Mouse (Mus musculus) hindlimb bud, embryonic 11.5 days (tissue): ENCODE measurements around the gene Vwf.

Source experiments
- DNase-seq: peaks from one replicate; pipeline ENCODE4 v3.0.0-alpha.2; 2012; ENCODE audit warnings: low read depth, low spot score; ENCODE audit errors: extremely low spot score

Gene Vwf

DNA sequence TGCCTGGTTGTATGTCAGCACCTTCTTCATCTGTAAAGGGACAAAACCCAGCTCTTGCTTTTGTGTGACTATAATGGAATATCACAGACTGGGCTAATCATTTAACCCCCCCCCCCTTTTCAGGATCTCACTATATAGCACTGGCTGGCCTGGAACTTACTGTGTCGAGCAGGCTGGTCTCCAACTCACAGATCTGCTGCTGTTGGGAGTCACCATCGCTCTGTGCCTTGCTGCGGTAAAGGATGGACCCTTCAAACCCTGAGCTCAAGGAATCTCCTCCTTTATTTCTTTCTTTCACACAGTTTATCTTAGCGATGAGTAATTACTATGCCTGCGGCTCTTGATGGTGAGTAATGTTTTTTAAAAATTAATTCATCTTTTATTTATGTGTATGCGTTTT, at the start of gene Vwf:
Gene Vwf (plus strand): TSS at position 301 of the 400 bp plus-strand sequence.
- DNase-seq, result no peak

DNA sequence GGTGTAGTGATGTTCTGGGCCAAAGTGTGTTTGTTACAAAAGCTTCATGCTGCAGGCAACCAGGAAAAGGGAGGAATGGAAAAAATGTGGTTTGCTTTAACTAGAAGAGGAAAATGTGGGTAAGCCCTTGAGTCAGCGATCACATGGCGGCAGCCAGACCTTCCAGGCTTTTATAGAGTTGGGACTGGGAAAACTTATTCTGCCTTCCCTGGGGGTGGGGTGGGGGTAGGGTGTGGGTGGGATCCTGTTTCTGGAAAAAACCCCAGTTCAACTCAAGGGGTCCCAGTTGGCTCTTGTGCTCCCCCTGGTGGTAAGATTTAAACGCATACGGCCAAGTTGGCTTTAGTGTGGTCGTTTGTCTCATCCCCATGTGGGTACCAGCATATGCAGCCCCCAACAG, 48.5 kb upstream of the Vwf start:
- peak; percentile 42 for DNase-seq

DNA sequence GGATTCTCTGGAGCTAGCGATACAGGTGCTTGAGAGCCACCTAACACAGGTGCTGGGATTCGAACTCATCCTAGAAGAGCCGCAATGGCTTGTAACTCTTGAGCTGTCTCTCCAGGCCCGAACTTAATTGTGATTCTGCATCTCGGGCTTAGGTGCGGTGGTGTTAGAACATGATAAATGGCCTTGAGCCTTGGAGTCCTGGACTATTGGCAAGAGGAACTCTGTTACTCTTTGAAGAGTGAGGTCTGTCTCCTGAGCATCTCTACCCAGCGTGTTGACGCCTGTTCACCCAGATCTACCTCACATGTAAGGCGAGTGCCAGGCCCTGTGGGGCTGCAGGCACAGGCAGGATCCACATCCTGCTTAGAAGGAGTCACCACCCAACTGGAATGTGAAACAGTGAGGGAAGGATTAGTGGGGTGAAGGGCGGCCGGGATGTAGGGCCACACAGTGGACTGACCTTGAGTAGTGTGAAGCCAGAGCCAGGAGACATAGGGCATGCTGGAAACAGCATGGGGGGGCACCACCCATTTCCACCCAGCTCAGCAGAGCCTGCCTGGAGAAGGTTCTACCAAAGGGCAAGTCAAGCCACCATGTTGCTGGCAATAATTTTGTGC, 43.3 kb upstream of the Vwf start:
- DNase-seq, result no peak

- DNase-seq, result no peak
Observed at GRCm38 (mm10) chr6:125504622-125505355, 41.8 kb upstream of the Vwf start.

- no peak for DNase-seq
Observed at GRCm38 (mm10) chr6:125506427-125506826, 40.1 kb upstream of the Vwf start.

- no peak for DNase-seq
Observed at GRCm38 (mm10) chr6:125509783-125510182, 36.8 kb upstream of the Vwf start.

GRCm38 (mm10) chr6:125510645-125511044, 35.9 kb upstream of the Vwf start:
- no peak for DNase-seq

DNA sequence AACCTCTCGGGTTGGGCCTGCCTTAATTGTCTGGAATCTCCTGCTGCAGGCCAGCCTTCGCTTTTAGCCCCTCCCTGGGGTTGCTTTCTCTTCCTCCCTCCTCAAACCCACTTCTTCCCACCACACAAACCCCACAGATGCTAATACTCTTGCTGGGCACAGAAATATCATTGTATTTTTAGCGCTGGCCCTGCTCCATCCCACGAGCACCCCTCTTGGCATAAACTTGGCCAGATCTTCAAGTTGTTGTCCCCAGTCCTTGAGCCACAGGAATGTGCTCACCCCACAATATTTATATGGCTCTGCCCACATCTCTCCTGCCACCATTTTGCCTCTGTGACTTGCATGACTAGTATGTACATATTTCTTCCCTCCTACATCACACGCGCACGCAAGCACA, 35.4 kb upstream of the Vwf start:
- DNase-seq, result no peak

GRCm38 (mm10) chr6:125512950-125513596, 33.5 kb upstream of the Vwf start:
- DNase-seq, result no peak

DNA sequence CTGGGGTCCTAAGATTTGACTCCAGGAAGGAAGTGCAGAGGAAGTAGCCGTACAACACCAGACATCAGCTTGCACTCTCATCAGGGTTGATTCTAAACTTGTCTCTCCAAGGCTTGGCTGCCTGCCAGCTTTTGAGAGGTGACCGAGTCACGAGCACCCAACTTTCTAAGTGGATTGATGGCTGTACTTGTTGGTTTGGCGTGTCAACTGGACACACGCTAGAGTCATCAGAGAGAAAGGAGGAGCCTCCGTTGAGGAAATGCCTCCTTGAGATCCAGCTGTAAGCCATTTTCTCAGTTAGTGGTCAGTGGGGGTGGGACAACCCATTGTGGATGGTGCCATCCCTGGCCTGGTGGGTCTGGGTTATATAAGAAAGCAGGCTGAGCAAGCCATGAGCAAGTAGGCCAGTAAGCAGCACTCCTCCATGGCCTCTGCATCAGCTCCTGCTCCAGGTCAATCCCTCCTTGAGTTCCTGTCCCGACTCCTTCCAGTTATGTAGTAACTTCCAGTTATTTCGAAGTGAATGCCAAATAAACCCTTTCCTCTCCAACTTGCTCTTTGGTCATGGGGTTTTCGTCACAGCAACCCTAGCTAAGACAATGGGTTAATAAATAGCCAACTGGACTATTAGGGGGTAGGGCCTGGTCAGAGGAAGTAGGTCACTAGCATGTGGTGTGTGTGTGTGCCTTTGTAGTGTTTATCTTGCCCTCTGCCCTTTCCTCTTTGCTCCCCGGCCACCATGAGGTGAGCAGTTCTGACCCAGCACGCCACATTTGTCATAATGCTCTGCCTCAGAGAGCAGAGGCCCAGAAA, 30.9 kb upstream of the Vwf start:
- no peak for DNase-seq

- no peak for DNase-seq
Observed at GRCm38 (mm10) chr6:125521558-125522193, 24.9 kb upstream of the Vwf start.

DNA sequence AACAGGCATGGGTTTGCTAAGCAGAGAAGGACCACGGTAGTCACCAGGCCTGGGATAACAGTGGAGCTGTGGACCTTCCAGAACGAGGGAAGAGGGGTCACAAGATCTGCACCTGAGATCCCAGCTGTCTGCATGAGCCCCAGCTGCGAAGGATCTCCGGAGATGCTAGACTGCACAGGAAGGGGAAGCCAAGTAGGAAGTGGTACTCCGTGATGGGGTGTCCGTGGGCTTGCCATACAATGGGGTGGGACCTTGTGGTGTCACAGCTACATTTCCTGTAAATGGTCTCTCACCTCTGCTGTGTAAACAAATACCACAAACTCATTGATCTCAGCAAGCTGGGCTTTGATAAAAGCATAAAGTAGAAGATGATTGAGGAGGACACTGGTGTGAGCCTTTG, 22.5 kb upstream of the Vwf start:
- no peak for DNase-seq

DNA sequence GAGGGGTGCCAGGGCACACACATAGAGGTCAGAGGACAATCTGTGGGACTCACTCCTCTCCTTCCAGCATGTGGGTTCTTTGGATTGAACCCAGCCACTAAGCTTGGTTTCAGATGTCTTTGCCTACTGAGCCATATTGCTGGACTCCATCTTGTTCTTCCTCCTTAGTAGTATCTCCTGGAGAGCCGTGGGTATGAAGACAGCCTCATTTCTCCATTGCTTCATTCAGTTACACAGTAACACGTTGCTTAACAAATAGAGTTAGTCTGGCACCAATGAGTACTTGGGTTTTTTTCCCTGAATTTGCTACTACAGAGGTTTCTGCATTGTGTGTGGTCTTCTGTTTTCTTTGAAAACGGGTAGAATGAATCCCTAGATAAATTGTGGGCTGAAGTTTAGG, 20.5 kb upstream of the Vwf start:
- DNase-seq, result no peak

GRCm38 (mm10) chr6:125528614-125529200, 17.9 kb upstream of the Vwf start:
- DNase-seq, result no peak

GRCm38 (mm10) chr6:125529479-125529878, 17.1 kb upstream of the Vwf start:
- no peak for DNase-seq

- DNase-seq, result no peak
Observed at GRCm38 (mm10) chr6:125533104-125533650, 13.4 kb upstream of the Vwf start.

GRCm38 (mm10) chr6:125534990-125535389, 11.6 kb upstream of the Vwf start:
- DNase-seq, result no peak

DNA sequence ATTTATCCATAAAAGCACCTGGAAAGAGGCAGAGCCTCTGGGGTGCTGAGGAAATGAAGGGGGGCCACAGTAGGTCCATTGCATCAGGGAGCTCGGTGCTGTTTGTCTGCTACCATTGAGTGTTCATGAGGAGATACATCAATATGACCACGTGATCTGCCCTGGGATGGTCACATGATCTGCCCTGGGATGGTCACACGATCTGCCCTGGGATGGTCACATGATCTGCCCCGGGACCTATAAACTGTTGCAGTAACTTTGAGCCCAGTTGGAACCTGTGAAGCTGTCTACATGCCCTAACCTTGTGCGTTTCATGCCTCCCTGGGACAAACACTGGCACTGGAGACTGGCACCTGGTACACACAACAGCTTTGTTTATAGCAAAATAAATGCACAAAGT, 8.1 kb upstream of the Vwf start:
- no peak for DNase-seq

DNA sequence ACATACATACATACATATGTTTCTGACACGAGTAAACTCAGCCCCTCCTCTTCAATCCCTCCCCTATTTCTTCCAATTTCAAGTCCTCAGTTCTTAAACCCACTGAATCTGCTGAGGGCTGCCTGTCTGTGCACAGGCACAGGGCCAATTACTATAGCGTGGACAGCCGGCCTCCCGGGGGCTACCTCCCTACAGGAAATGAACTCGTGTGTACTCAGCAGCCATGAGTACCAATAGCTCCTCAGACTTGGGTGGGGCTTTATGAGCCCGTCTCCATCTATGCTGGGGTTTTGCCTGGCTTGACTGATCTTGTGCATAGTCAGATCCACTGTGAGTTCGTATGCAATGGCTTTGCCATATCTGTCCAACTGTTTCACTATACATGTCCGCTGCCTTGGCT, 7.2 kb upstream of the Vwf start:
- no peak for DNase-seq

DNA sequence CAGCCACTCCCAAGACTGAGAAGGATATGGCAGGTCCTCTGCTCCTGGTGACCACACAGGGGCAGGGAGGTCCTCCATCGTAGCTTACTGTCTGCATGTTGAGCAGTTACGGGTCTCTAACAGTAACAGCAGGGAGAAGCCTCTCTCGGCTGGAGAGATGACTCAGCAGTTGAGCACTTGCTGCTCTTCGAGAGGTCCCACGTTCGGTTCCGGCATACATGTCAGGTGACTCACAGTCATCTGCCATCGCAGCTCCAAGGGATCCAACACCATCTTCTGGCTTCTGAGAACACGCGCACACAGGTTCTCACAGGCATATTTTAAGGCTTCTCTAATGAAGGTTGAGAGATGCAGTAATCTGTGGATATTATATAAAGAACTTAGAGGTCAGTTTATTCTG, 6.4 kb upstream of the Vwf start:
- no peak for DNase-seq
